Mouse (Mus musculus): ENCODE data around the gene Cyp2d11. TPM values are rescaled to one million over a fixed set of nuclear protein-coding genes. Genes with fewer than 3 reads are reported as not detected.

Cyp2d11 gene
- total RNA-seq, 2 experiments from 2014 or later, result 0.20 TPM; not detected in 1

Small RNA genes lying within 50 kb of the gene (microRNA-seq; reads per million reads assigned to microRNA genes)
- gene Gm25990 (not detected), gene Gm27331 (not detected), gene Mir7684 (not detected)

Other genes starting within 250 kb of the Cyp2d11 start
- gene Srebf2, start 246.8 kb downstream of the Cyp2d11 start, total RNA-seq (2021), result 10 to 100 TPM; 54.6 to 71.7 TPM
- under 1 TPM; 0.70 to 0.79 TPM for gene Shisa8, start 181.2 kb downstream of the Cyp2d11 start, total RNA-seq (2021)
- 1 to 10 TPM in 1 of 2 experiments, under 1 TPM in 1; 0.65 to 1.5 TPM for gene Tnfrsf13c, start 169.7 kb downstream of the Cyp2d11 start, total RNA-seq (2021)
- 10 to 100 TPM; 12.8 to 16.8 TPM for gene Cenpm, start 149.3 kb downstream of the Cyp2d11 start, total RNA-seq (2021)
- under 1 TPM; 0.40 to 0.56 TPM for gene 1500009C09Rik, start 141.6 kb downstream of the Cyp2d11 start, total RNA-seq (2021)
- gene Sept3, start 119.1 kb downstream of the Cyp2d11 start, total RNA-seq (2021), result 10 to 100 TPM; 13.3 to 17.7 TPM
- gene Wbp2nl, start 95.1 kb downstream of the Cyp2d11 start, total RNA-seq (2021), result under 1 TPM; 0.34 to 0.37 TPM
- 10 to 100 TPM; 82.6 to 96.8 TPM for gene Naga, start 55.1 kb downstream of the Cyp2d11 start, total RNA-seq (2021)
- 1 to 10 TPM; 4.7 to 5.1 TPM for gene Pheta2, start 55.1 kb downstream of the Cyp2d11 start, total RNA-seq (2021)
- gene Smdt1, start 55.1 kb downstream of the Cyp2d11 start, total RNA-seq (2021), result 100 to 1,000 TPM; 125 to 127 TPM
- gene Ndufa6, start 39.7 kb downstream of the Cyp2d11 start, total RNA-seq (2021), result 100 to 1,000 TPM; 406 to 421 TPM
- gene Cyp2d22, start 13.8 kb downstream of the Cyp2d11 start, total RNA-seq (2021), result 10 to 100 TPM; 52.1 to 52.6 TPM
- gene Cyp2d10, start 13.2 kb upstream of the Cyp2d11 start, total RNA-seq (2021), result 10 to 100 TPM in 1 of 2 experiments, 1 to 10 TPM in 1; 1.1 to 24.9 TPM
- gene Cyp2d9, start 39.4 kb upstream of the Cyp2d11 start, total RNA-seq (2021), result 1 to 10 TPM in 1 of 2 experiments, under 1 TPM in 1; 0.62 to 8.5 TPM
- gene Cyp2d12, start 161.1 kb upstream of the Cyp2d11 start, total RNA-seq (2021), result 1 to 10 TPM in 1 of 2 experiments, under 1 TPM in 1; 0.28 to 2.5 TPM
- gene Cyp2d34, start 226.9 kb upstream of the Cyp2d11 start, total RNA-seq (2021), result not detected

Data from adrenal gland, postnatal 4 days (tissue).